Mouse (Mus musculus) MEL (cell line): Measurements from ENCODE around the gene Crxos. TPM values are rescaled to one million over a fixed set of nuclear protein-coding genes. Genes with fewer than 3 reads are reported as not detected.
A peak's percentile ranks its signal among the peaks of the same experiment; 100 is the strongest.

Source experiments
- DNase-seq: peaks from one replicate; pipeline ENCODE4 v3.0.0; 2011; ENCODE audit warnings: low read depth, low spot score
- H3K27ac ChIP-seq: 2 replicates; pipeline ENCODE4 v1.5.1; 2012; ENCODE audit warnings: low read depth, mild to moderate bottlenecking, control low read depth, low read length, moderate library complexity; ENCODE audit not compliant: control insufficient read depth
- H3K27me3 ChIP-seq, 2 experiments: fragments of 150-350 bp in 1 of 2; sonication (generic) in 1 of 2; 2 replicates each; pipeline ENCODE4 v1.6.1; 2012; ENCODE audit warnings: low read length in 2 of 2, mild to moderate bottlenecking in 2 of 2, improper control_type of control experiment in 1 of 2, moderate library complexity in 1 of 2; ENCODE audit not compliant: insufficient read depth in 2 of 2, control insufficient read depth in 1 of 2
- H3K36me3 ChIP-seq, 2 experiments: 2 replicates each; pipeline ENCODE4 v1.6.1; 2012 to 2014; ENCODE audit warnings: low read length in 2 of 2, improper control_type of control experiment in 1 of 2, inconsistent platforms in 1 of 2, mild to moderate bottlenecking in 1 of 2; ENCODE audit not compliant: insufficient read depth in 2 of 2, control insufficient read depth in 1 of 2
- H3K4me1 ChIP-seq, 2 experiments: fragments of 150-350 bp in 1 of 2; sonication (generic) in 1 of 2; 2 replicates each; pipeline ENCODE4 v1.6.1; 2012; ENCODE audit warnings: low read length in 2 of 2, improper control_type of control experiment in 1 of 2, mild to moderate bottlenecking in 1 of 2; ENCODE audit not compliant: insufficient read depth in 2 of 2, control insufficient read depth in 1 of 2
- H3K4me3 ChIP-seq, 2 experiments: fragments of 150-350 bp in 1 of 2; sonication (generic) in 1 of 2; 2 replicates each; pipeline ENCODE4 v1.5.1; 2012; ENCODE audit warnings: low read depth in 2 of 2, low read length in 2 of 2, mild to moderate bottlenecking in 2 of 2, moderate library complexity in 2 of 2, control low read depth in 1 of 2, improper control_type of control experiment in 1 of 2; ENCODE audit not compliant: control insufficient read depth in 1 of 2, insufficient read depth in 1 of 2
- H3K79me2 ChIP-seq: 2 replicates; pipeline ENCODE4 v1.6.1; 2012; ENCODE audit warnings: mild to moderate bottlenecking, low read length, moderate library complexity; ENCODE audit not compliant: control insufficient read depth, poor library complexity, insufficient read depth
- H3K9ac ChIP-seq: 2 replicates; pipeline ENCODE4 v1.6.1; 2012; ENCODE audit warnings: low read depth, mild to moderate bottlenecking, control low read depth, low read length, moderate library complexity; ENCODE audit not compliant: control insufficient read depth, poor library complexity, severe bottlenecking
- H3K9me3 ChIP-seq: fragments of 150-350 bp; sonication (generic); replicated peaks from 2 replicates; pipeline ENCODE4 v1.6.1; 2012; ENCODE audit warnings: mild to moderate bottlenecking, low read length, improper control_type of control experiment, moderate library complexity; ENCODE audit not compliant: insufficient read depth
- BHLHE40 ChIP-seq: IDR thresholded peaks from 2 replicates; pipeline ENCODE4 v1.6.1; 2012; ENCODE audit warnings: low read depth, mild to moderate bottlenecking, inconsistent platforms, low read length, improper control_type of control experiment, borderline replicate concordance
- CHD2 ChIP-seq: IDR thresholded peaks from 2 replicates; pipeline ENCODE4 v1.6.1; 2011; ENCODE audit warnings: low read length, improper control_type of control experiment
- GABPA ChIP-seq: IDR thresholded peaks from 2 replicates; pipeline ENCODE4 v1.6.1; 2012; ENCODE audit warnings: low read depth, mild to moderate bottlenecking, inconsistent platforms, low read length, improper control_type of control experiment, moderate library complexity
- JUND ChIP-seq: IDR thresholded peaks from 2 replicates; pipeline ENCODE4 v1.6.1; 2011; ENCODE audit warnings: low read depth, mild to moderate bottlenecking, improper control_type of control experiment, low read length
- MAX ChIP-seq: IDR thresholded peaks from 2 replicates; pipeline ENCODE4 v1.6.1; 2011; ENCODE audit warnings: low read length, improper control_type of control experiment
- MAZ ChIP-seq: IDR thresholded peaks from 2 replicates; pipeline ENCODE4 v1.6.1; 2012; ENCODE audit warnings: low read depth, mild to moderate bottlenecking, inconsistent platforms, low read length, improper control_type of control experiment
- MXI1 ChIP-seq: IDR thresholded peaks from 2 replicates; pipeline ENCODE4 v1.6.1; 2011; ENCODE audit warnings: mild to moderate bottlenecking, low read depth, low read length, improper control_type of control experiment
- MYC ChIP-seq: IDR thresholded peaks from 2 replicates; pipeline ENCODE4 v1.6.1; 2011; ENCODE audit warnings: low read depth, mild to moderate bottlenecking, low read length, improper control_type of control experiment, moderate library complexity
- NELFE ChIP-seq: IDR thresholded peaks from 2 replicates; pipeline ENCODE4 v1.6.1; 2011; ENCODE audit warnings: low read depth, low read length, improper control_type of control experiment
- NRF1 ChIP-seq: IDR thresholded peaks from 2 replicates; pipeline ENCODE4 v1.6.1; 2014; ENCODE audit warnings: low read depth, mild to moderate bottlenecking, inconsistent platforms, low read length, improper control_type of control experiment, moderate library complexity; ENCODE audit not compliant: poor library complexity, insufficient read depth, severe bottlenecking
- POLR2AphosphoS5 ChIP-seq: IDR thresholded peaks from 2 replicates; pipeline ENCODE4 v1.6.1; 2012; ENCODE audit warnings: low read depth, borderline replicate concordance, mild to moderate bottlenecking, inconsistent platforms, low read length, moderate library complexity, mixed read lengths
- RCOR1 ChIP-seq: IDR thresholded peaks from 2 replicates; pipeline ENCODE4 v1.6.1; 2012; ENCODE audit warnings: low read depth, mild to moderate bottlenecking, inconsistent platforms, low read length, improper control_type of control experiment
- SMC3 ChIP-seq: IDR thresholded peaks from 2 replicates; pipeline ENCODE4 v1.6.1; 2011; ENCODE audit warnings: low read depth, low read length, improper control_type of control experiment
- TAL1 ChIP-seq: IDR thresholded peaks from 2 replicates; pipeline ENCODE4 v1.6.1; 2012; ENCODE audit warnings: mild to moderate bottlenecking, inconsistent platforms, low read length, moderate library complexity, mixed read lengths
- TBP ChIP-seq: IDR thresholded peaks from 2 replicates; pipeline ENCODE4 v1.8.0; 2011; ENCODE audit warnings: low read depth, low read length, improper control_type of control experiment
- UBTF ChIP-seq: IDR thresholded peaks from 2 replicates; pipeline ENCODE4 v1.6.1; 2012; ENCODE audit warnings: low read depth, mild to moderate bottlenecking, inconsistent platforms, low read length, improper control_type of control experiment, moderate library complexity, borderline replicate concordance; ENCODE audit not compliant: insufficient read depth
- USF1 ChIP-seq: IDR thresholded peaks from 2 replicates; pipeline ENCODE4 v1.6.1; 2014; ENCODE audit warnings: low read depth, mild to moderate bottlenecking, inconsistent platforms, low read length, improper control_type of control experiment, moderate library complexity
- USF2 ChIP-seq, 2 experiments: IDR thresholded peaks; 2 replicates each; pipeline ENCODE4 v1.6.1; 2011 to 2012; ENCODE audit warnings: improper control_type of control experiment in 2 of 2, low read length in 2 of 2, borderline replicate concordance in 1 of 2, inconsistent platforms in 1 of 2, low read depth in 1 of 2, mild to moderate bottlenecking in 1 of 2; ENCODE audit not compliant: insufficient read depth in 1 of 2
- ZC3H11A ChIP-seq: IDR thresholded peaks from 2 replicates; pipeline ENCODE4 v1.6.1; 2012; ENCODE audit warnings: low read depth, mild to moderate bottlenecking, inconsistent platforms, low read length, improper control_type of control experiment
- ZMIZ1 ChIP-seq: IDR thresholded peaks from 2 replicates; pipeline ENCODE4 v1.6.1; 2012; ENCODE audit warnings: low read depth, mild to moderate bottlenecking, inconsistent platforms, low read length, improper control_type of control experiment, moderate library complexity
- polyA plus RNA-seq, 2 experiments: library from polyadenylated mRNA; stranded (reverse) in 1 of 2; unstranded in 1 of 2; fragments of >175 nt in 1 of 2; fragments of >200 nt in 1 of 2; gene quantifications; 2 replicates each; pipeline versions ENCODE4 v1.2.1 to v1.2.4; 2012; ENCODE audit warnings: low replicate concordance in 2 of 2, low read depth in 1 of 2; ENCODE audit not compliant: insufficient read length in 2 of 2, insufficient read depth in 1 of 2, missing spikeins in 1 of 2
- total RNA-seq: library from RNA; depleted of rRNA; stranded (reverse); fragments of 300-350 nt; gene quantifications from 2 replicates; pipeline ENCODE4 v1.2.3, GENCODE M21; 2012

Gene Crxos
- total and polyA plus RNA-seq, 3 experiments = 0.10 TPM; not detected in 2

DNA sequence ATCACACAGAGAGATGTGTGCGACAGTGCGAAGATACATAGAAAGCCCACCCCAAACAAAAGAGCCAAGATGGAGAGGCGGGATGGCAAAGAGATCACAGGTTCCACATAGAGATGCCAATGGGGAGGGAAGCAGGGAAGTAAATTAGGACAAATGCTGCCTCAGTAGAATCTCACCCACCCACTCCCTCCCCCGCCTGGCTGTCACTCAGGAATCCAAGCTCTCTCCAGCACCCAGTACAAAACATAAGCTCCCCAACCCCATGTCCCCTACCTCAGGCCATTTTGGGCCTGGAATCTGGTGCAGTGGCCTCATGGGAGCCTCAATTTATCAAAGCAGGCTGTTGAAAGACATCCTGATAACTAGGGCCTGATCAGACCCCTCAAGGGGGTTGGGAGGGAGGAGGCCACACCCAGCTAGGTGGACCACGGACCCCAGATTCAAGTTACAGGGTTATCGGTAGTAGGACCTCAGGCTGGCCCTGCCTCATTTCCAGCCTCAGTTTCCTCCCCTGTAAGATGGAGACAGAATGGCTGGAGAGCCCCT is 38.3 kb downstream of the Crxos start:
- Histone ChIP-seq H3K4me1 (peaks cover 4 to 15% of the 10 kb centered on the region in 2 experiments; a peak in 3 of 4 replicates), H3K27ac (no peak overlapping the region), H3K9ac (no peak overlapping the region), H3K9me3 (no peaks in the 10 kb centered on the region), H3K4me3 (peak overlapping the region; percentile 80; a peak in 2 of 4 replicates), H3K27me3 (no peaks in the 10 kb centered on the region), H3K36me3 (peaks cover 0 to 11% of the 10 kb centered on the region in 2 experiments; a peak in 2 of 4 replicates), H3K79me2 (peaks cover 23% of the 10 kb centered on the region)
- no peak for TF ChIP-seq TBP
- no peak for TF ChIP-seq CHD2
- TF ChIP-seq MYC = no peak
- DNase-seq = no peak

DNA sequence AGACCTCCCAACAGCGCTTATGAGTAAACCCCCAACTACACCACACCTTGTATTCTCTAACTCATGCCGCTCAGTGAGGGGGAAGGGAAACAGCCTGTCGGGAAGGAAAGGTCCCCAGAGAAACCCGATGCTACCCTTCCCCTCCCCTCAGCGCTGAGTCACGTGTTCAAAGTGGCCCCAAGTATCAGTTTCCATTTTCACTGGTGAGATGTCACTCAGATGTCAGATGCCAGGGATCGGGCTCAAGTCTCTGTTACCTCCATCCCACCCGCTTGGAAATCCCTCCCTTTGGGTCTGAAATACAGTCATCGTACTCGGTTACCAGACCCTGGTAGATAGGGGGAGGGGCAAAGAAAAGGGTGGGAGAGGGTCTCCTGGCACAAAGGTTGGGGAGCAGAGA is 39.4 kb downstream of the Crxos start:
- peak; percentile 79 for DNase-seq
- Histone ChIP-seq H3K4me3 (peak overlapping the region; percentile 80), H3K27ac (peak overlapping the region; percentile 80)
- TF ChIP-seq ZC3H11A (no peak), GABPA (no peak), POLR2AphosphoS5 (no peak), ZMIZ1 (0 out of 2 replicates have a peak, but pooled peaks have one; percentile 22), NRF1 (no peak), BHLHE40 (peak; percentile 74), USF2 (IDR thresholded peaks at IDR 0.05; ENCODE audit: borderline replicate concordance in 1 of 2, insufficient read depth in 1 of 2, low read depth in 1 of 2, low read length in 2 of 2) (peak; percentile 32 to 70; a peak in 3 of 4 replicates), UBTF (no peak), MAZ (peak; percentile 76), TAL1 (no peak), NELFE (no peak), JUND (no peak), SMC3 (0 out of 2 replicates have a peak, but pooled peaks have one; percentile 4), MAX (peak; percentile 91), MXI1 (peak; percentile 92), USF1 (peak; percentile 94), RCOR1 (peak; percentile 10; the same call in 1 of the 2 replicates)
- TF ChIP-seq, all 39 proteins: peak for 9
- Histone ChIP-seq H3K79me2 (peaks cover 23% of the 10 kb centered on the region), H3K9me3 (no peaks in the 10 kb centered on the region), H3K9ac (peak overlapping the region; percentile 94), H3K36me3 (peaks cover 0 to 11% of the 10 kb centered on the region in 2 experiments; a peak in 2 of 4 replicates), H3K27me3 (no peaks in the 10 kb centered on the region), H3K4me1 (peaks cover 4 to 15% of the 10 kb centered on the region in 2 experiments; a peak in 3 of 4 replicates)
